Mouse (Mus musculus) erythroblast, embryonic 14.5 days (primary cell): ENCODE results near the gene Rce1.

Experiments
- GATA1 ChIP-seq: IDR thresholded peaks from 2 replicates; pipeline ENCODE4 v1.6.1; 2012; ENCODE audit warnings: low read length, inconsistent platforms, mixed read lengths
- TAL1 ChIP-seq: IDR thresholded peaks from 3 replicates; pipeline ENCODE4 v1.6.1; 2012; ENCODE audit warnings: low read length, inconsistent platforms, mixed read lengths

GRCm38 (mm10) chr19:4670776-4671175 is 45.3 kb upstream of the Rce1 start:
- TF ChIP-seq TAL1 (no peak), GATA1 (no peak)
